In the genomic region with DNA sequence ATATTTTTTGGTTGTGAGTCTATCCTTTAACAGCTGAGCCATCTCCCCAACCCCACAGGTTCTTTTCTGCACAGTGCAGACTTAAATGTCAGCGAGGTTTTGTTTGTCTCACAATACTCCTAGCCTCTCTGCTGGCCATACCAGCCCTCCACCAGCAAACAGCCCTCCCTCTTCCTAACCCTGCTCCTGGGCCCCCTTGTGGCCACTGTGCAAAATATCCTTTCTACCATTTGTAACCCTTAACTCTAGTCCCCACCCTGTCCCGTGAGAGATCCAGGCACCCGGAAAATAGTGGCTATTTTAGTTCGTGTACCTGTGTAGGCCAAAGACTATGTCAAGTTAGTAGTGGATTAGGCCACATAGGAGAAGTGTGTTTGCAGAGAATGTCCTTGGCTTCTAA, we compare ENCODE assay signal across 8 mouse cellular contexts. TPM values are rescaled to one million over a fixed set of nuclear protein-coding genes. Genes with fewer than 3 reads are reported as not detected.
DNase-seq lines count a peak whose midpoint lies in the region; ATAC-seq and TF ChIP-seq lines count a peak whose summit lies in the region.

No protein-coding gene starts in this region.

- H3K9me3 ChIP-seq in intestine, embryonic 16.5 days (ENCODE audit: control insufficient read depth, low read length) = no peaks in the 10 kb centered on the region
- no peaks in the 10 kb centered on the region for H3K9me3 ChIP-seq in stomach, embryonic 14.5 days (ENCODE audit: control insufficient read depth, low read depth, low read length)

- H3K4me2 ChIP-seq in intestine, embryonic 16.5 days (ENCODE audit: low read depth, low read length) = no peak overlapping the region
- H3K4me2 ChIP-seq in stomach, embryonic 14.5 days (replicated peaks; ENCODE audit: low read depth, low read length) = no peak overlapping the region

- intact Hi-C loops in left cerebral cortex, adult 2 months (cut with DNase I) = no loop called here
- intact Hi-C loops in left cerebral cortex, postnatal 25 days (cut with DNase I) = loop anchor here (2.0 kb wide), 1 partner anchor 40 kb away; no protein-coding TSS in a partner anchor

- H3K27ac ChIP-seq in left cerebral cortex, adult 2 months = no peak overlapping the region
- H3K27ac ChIP-seq in intestine, embryonic 16.5 days (ENCODE audit: low read length) = no peak overlapping the region
- H3K27ac ChIP-seq in stomach, embryonic 14.5 days (ENCODE audit: low read length) = no peak overlapping the region

- H3K4me1 ChIP-seq in intestine, embryonic 16.5 days (ENCODE audit: control insufficient read depth, insufficient read depth, low read length) = no peaks in the 10 kb centered on the region
- no peaks in the 10 kb centered on the region for H3K4me1 ChIP-seq in stomach, embryonic 14.5 days (ENCODE audit: control insufficient read depth, insufficient read depth, low read length)

- H3K9ac ChIP-seq in intestine, embryonic 16.5 days (ENCODE audit: low read depth, low read length) = no peak overlapping the region
- H3K9ac ChIP-seq in stomach, embryonic 14.5 days (replicated peaks; ENCODE audit: low read depth, low read length) = no peak overlapping the region

- WGBS in intestine, embryonic 16.5 days = 13% methylated on average over 4 of the region's 4 CpGs
- 17% methylated on average over 4 of the region's 4 CpGs for WGBS in stomach, embryonic 14.5 days

- DNase-seq in left cerebral cortex, adult 2 months (ENCODE audit: extremely low spot score in 1 of 2, low spot score in 2 of 2) = no peak
- DNase-seq in left cerebral cortex, postnatal 25 days (ENCODE audit: low spot score in 2 of 2) = no peak
- DNase-seq in T-cell, adult 2 months (ENCODE audit: low spot score) = peak; percentile 58
- DNase-seq in embryo, embryonic 11.5 days (ENCODE audit: low read depth, low spot score) = peak; percentile 43
- peak; percentile 78 for DNase-seq in lung, postnatal 10 days
- DNase-seq in right cerebral cortex, adult 2 months (ENCODE audit: low spot score in 2 of 2) = no peak

- peak; percentile 75 for TF ChIP-seq CTCF in left cerebral cortex, adult 2 months (IDR thresholded peaks at IDR 0.05)

- peak; percentile 68 for ATAC-seq in intestine, embryonic 16.5 days
- ATAC-seq in stomach, embryonic 14.5 days (ENCODE audit: insufficient number of reproducible peaks, insufficient read depth, low FRiP score, low read depth) = 0 out of 2 replicates have a peak, but pooled peaks have one; percentile 57

- no peaks in the 10 kb centered on the region for H3K27me3 ChIP-seq in intestine, embryonic 16.5 days (replicated peaks; ENCODE audit: control insufficient read depth, insufficient read depth, low read length)
- 0 out of 2 replicates have a peak, but pooled peaks cover 1% of the 10 kb centered on the region for H3K27me3 ChIP-seq in stomach, embryonic 14.5 days (ENCODE audit: control insufficient read depth, insufficient read depth, low read length)

- H3K4me3 ChIP-seq in left cerebral cortex, adult 2 months = no peak overlapping the region
- no peak overlapping the region for H3K4me3 ChIP-seq in intestine, embryonic 16.5 days (ENCODE audit: low read length)
- H3K4me3 ChIP-seq in stomach, embryonic 14.5 days (ENCODE audit: low read depth, low read length) = no peak overlapping the region

- H3K36me3 ChIP-seq in intestine, embryonic 16.5 days (ENCODE audit: control insufficient read depth, insufficient read depth, low read length) = 0 out of 2 replicates have a peak, but pooled peaks cover under 1% of the 10 kb centered on the region
- H3K36me3 ChIP-seq in stomach, embryonic 14.5 days (ENCODE audit: control insufficient read depth, insufficient read depth, low read length) = peaks cover under 1% of the 10 kb centered on the region; the same call in 1 of the 2 replicates

RNA-seq across cellular contexts. Expression of gene Cpne7, which starts 6.5 kb away (rescaled TPM):
- 10 to 100 TPM; 68.5 to 89.8 TPM for total RNA-seq in left cerebral cortex, adult 2 months (2021)
- total RNA-seq in left cerebral cortex, postnatal 25 days (2021) = 10 to 100 TPM; 47.5 to 62.6 TPM
- 0.78 and 0.93 TPM in 2 replicates for polyA plus RNA-seq in intestine, embryonic 16.5 days (2015; fragmentation: Nextera tagmentation; extraction: Ambion mirVana)
- 0.56 and 1.2 TPM in 2 replicates for polyA plus RNA-seq in stomach, embryonic 14.5 days (2014; fragmentation: Nextera tagmentation; extraction: Ambion mirVana)

RNA-seq across cellular contexts. Expression of gene Rpl13, which starts 8.5 kb away (rescaled TPM):
- 100 to 1,000 TPM; 369 to 415 TPM for total RNA-seq in left cerebral cortex, adult 2 months (2021)
- total RNA-seq in left cerebral cortex, postnatal 25 days (2021) = 100 to 1,000 TPM; 350 to 359 TPM
- polyA plus RNA-seq in intestine, embryonic 16.5 days (2015; fragmentation: Nextera tagmentation; extraction: Ambion mirVana) = 1,403 and 1,521 TPM in 2 replicates
- polyA plus RNA-seq in stomach, embryonic 14.5 days (2014; fragmentation: Nextera tagmentation; extraction: Ambion mirVana) = 1,772 and 1,775 TPM in 2 replicates

RNA-seq across cellular contexts. Expression of gene Sult5a1, which starts 47.5 kb away (rescaled TPM):
- total RNA-seq in left cerebral cortex, adult 2 months (2021) = under 1 TPM in 1 of 2 experiments, not detected in 1; 0.84 TPM
- total RNA-seq in left cerebral cortex, postnatal 25 days (2021) = not detected
- 9.3 and 9.6 TPM in 2 replicates for polyA plus RNA-seq in intestine, embryonic 16.5 days (2015; fragmentation: Nextera tagmentation; extraction: Ambion mirVana)
- 20.4 and 23.9 TPM in 2 replicates for polyA plus RNA-seq in stomach, embryonic 14.5 days (2014; fragmentation: Nextera tagmentation; extraction: Ambion mirVana)

RNA-seq across cellular contexts. Expression of gene Spg7, which starts 47.9 kb away (rescaled TPM):
- total RNA-seq in left cerebral cortex, adult 2 months (2021) = 10 to 100 TPM; 66.2 to 68.8 TPM
- total RNA-seq in left cerebral cortex, postnatal 25 days (2021) = 10 to 100 TPM; 64.3 to 68.6 TPM
- polyA plus RNA-seq in intestine, embryonic 16.5 days (2015; fragmentation: Nextera tagmentation; extraction: Ambion mirVana) = 54.4 and 55.6 TPM in 2 replicates
- polyA plus RNA-seq in stomach, embryonic 14.5 days (2014; fragmentation: Nextera tagmentation; extraction: Ambion mirVana) = 47.6 and 54.3 TPM in 2 replicates

Comparison
In these comparisons a context has a peak if more than half of its experiments do, and no peak if none do; other contexts are left out.
1. DNase-seq: peak in T-cell, adult 2 months (single experiment), embryo, embryonic 11.5 days (single experiment) and lung, postnatal 10 days (single experiment); none in left cerebral cortex, adult 2 months (0 of 2), left cerebral cortex, postnatal 25 days (0 of 2) and right cerebral cortex, adult 2 months (0 of 2).